Mouse (Mus musculus) brain, embryonic 14.5 days (tissue): ENCODE data around the gene Tm4sf4.

Source experiments
- CTCF ChIP-seq: fragments of 200-500 bp; IDR thresholded peaks from 2 replicates; pipeline ENCODE4 v1.5.1; 2012; ENCODE audit warnings: inconsistent platforms, mild to moderate bottlenecking, moderate library complexity, borderline replicate concordance; ENCODE audit not compliant: insufficient read depth, insufficient read length; ENCODE audit errors: extremely low read depth
- POLR2A ChIP-seq: fragments of 200-500 bp; IDR thresholded peaks from 2 replicates; pipeline ENCODE4 v1.6.1; 2012; ENCODE audit warnings: mild to moderate bottlenecking, inconsistent platforms, borderline replicate concordance; ENCODE audit not compliant: poor library complexity, insufficient read depth, insufficient read length, severe bottlenecking; ENCODE audit errors: extremely low read depth

DNA sequence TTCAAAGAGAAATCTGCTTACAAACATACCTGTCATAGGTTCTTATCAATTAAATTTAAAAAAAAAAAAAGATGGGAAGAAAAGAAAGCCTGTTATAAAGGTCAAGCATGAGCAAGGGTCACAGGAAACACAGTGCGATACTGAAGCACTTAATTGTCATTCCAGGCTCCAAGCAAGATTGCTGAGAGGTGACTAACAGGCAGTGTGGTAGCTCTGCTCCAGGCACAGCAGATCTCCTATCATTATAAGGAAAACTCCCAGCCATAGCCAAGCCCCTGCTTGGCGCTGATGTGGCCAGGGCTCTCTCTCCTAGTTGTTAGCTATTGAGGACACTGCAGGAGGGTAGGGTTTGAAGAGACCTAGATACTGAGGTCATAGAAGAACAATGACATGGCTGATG lies 38.2 kb upstream of the Tm4sf4 start:
- TF ChIP-seq CTCF: no peak
- no peak for TF ChIP-seq POLR2A
